ENCODE assay signal across 28 mouse cellular contexts in the genomic region with DNA sequence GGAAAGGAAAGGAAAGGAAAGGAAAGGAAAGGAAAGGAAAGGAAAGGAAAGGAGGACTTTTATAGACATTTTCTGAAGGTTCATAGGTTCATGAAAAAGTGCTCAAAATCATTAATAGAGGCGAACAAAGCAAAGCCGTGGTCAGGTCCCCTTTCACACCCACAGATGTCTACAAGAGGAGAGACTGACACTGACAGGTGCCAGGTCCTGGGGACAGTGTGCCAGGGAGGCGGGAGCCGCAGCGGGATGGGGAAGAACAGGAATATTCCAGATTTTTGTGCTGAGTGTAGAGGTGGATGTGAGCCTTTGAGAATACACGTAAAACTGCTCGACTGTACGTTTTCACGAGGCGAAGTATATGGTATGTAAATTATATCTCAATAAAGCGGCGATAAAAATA.
"Had no signal": no experiment of that assay in that cellular context is flagged by ENCODE, and none has a peak within 500 bp of the region (broad histone marks: within the 10 kb centered on the region; RNA-seq: fewer than 3 reads in every experiment).

No protein-coding gene starts in this region.

- H3K27ac ChIP-seq: embryonic facial prominence, embryonic 12.5 days; embryonic facial prominence, embryonic 13.5 days; embryonic facial prominence, embryonic 15.5 days; forebrain, embryonic 10.5 days; forebrain, embryonic 12.5 days; forebrain, embryonic 13.5 days; forebrain, embryonic 15.5 days; heart, adult 2 months; heart, embryonic 10.5 days had no signal

- H3K36me3 ChIP-seq: embryonic facial prominence, embryonic 12.5 days; embryonic facial prominence, embryonic 13.5 days; embryonic facial prominence, embryonic 15.5 days; forebrain, embryonic 10.5 days; forebrain, embryonic 12.5 days; forebrain, embryonic 15.5 days; heart, embryonic 10.5 days had no signal

- DNase-seq: cerebellum, adult 2 months; cerebellum, adult 8-10 months; cerebellum, adult 9-10 months; cerebellum, adult 9-11 months; cerebellum, postnatal 10 days; cerebellum, postnatal 14 days; cerebellum, postnatal 25 days; cerebellum, postnatal 36 days; embryo, embryonic 11 days; forebrain, postnatal 0 days; gastrocnemius, postnatal 10 days; gastrocnemius, postnatal 14 days; gastrocnemius, postnatal 25 days; gastrocnemius, postnatal 36 days; heart, adult 11 months; heart, adult 18-20 months; heart, adult 2 months had no signal

- H3K27me3 ChIP-seq: embryonic facial prominence, embryonic 12.5 days; embryonic facial prominence, embryonic 13.5 days; embryonic facial prominence, embryonic 15.5 days; forebrain, embryonic 12.5 days; forebrain, embryonic 13.5 days; forebrain, embryonic 15.5 days had no signal

- H3K9ac ChIP-seq: embryonic facial prominence, embryonic 12.5 days; embryonic facial prominence, embryonic 13.5 days; embryonic facial prominence, embryonic 15.5 days; forebrain, embryonic 12.5 days; forebrain, embryonic 13.5 days; forebrain, embryonic 15.5 days; forebrain, postnatal 0 days had no signal

- H3K4me3 ChIP-seq: embryonic facial prominence, embryonic 12.5 days; embryonic facial prominence, embryonic 13.5 days; embryonic facial prominence, embryonic 15.5 days; erythroblast, embryonic 14.5 days; forebrain, embryonic 10.5 days; forebrain, embryonic 12.5 days; forebrain, embryonic 13.5 days; forebrain, embryonic 15.5 days; heart, adult 2 months; heart, embryonic 10.5 days had no signal

- ATAC-seq: forebrain, embryonic 13.5 days; forebrain, embryonic 14.5 days; forebrain, embryonic 15.5 days; forebrain, embryonic 16.5 days; forebrain, postnatal 0 days had no signal

- H3K4me1 ChIP-seq: embryonic facial prominence, embryonic 12.5 days; embryonic facial prominence, embryonic 13.5 days; embryonic facial prominence, embryonic 15.5 days; forebrain, embryonic 10.5 days; forebrain, embryonic 12.5 days; forebrain, embryonic 13.5 days; heart, embryonic 10.5 days had no signal

- H3K9me3 ChIP-seq: embryonic facial prominence, embryonic 12.5 days; embryonic facial prominence, embryonic 15.5 days; forebrain, embryonic 12.5 days; forebrain, embryonic 15.5 days had no signal

- H3K4me2 ChIP-seq: embryonic facial prominence, embryonic 12.5 days; embryonic facial prominence, embryonic 13.5 days; embryonic facial prominence, embryonic 15.5 days; forebrain, embryonic 12.5 days; forebrain, embryonic 13.5 days; forebrain, embryonic 15.5 days had no signal
